Mouse (Mus musculus) hindbrain, embryonic 14.5 days (tissue): ENCODE results near the gene Lsm5. TPM values are rescaled to one million over a fixed set of nuclear protein-coding genes. Genes with fewer than 3 reads are reported as not detected.
A peak's percentile ranks its signal among the peaks of the same experiment; 100 is the strongest.

ENCODE experiments used
- ATAC-seq: fragments of 200-750 bp; cut with Nextera tagmentation; 2 replicates; pipeline ENCODE4 v1.8.0; 2017; ENCODE audit warnings: moderate number of reproducible peaks, mild to moderate bottlenecking, moderate TSS enrichment, moderate library complexity; ENCODE audit not compliant: low FRiP score
- DNase-seq: peaks from one replicate; pipeline ENCODE4 v3.0.0-alpha.2; 2015; ENCODE audit warnings: low spot score
- H3K27ac ChIP-seq: fragments of 300-500 bp; sonication (generic); 2 replicates; pipeline ENCODE4 v1.5.1; 2014; ENCODE audit warnings: mild to moderate bottlenecking, moderate library complexity
- H3K27me3 ChIP-seq: fragments of 300-500 bp; sonication (generic); 2 replicates; pipeline ENCODE4 v1.6.1; 2014; ENCODE audit warnings: mild to moderate bottlenecking, low read length, mixed read lengths; ENCODE audit not compliant: control insufficient read depth, insufficient read depth
- H3K36me3 ChIP-seq: fragments of 300-500 bp; sonication (generic); replicated peaks from 2 replicates; pipeline ENCODE4 v1.6.1; 2014; ENCODE audit not compliant: control insufficient read depth, insufficient read depth
- H3K4me1 ChIP-seq: fragments of 300-500 bp; sonication (generic); replicated peaks from 2 replicates; pipeline ENCODE4 v1.6.1; 2014; ENCODE audit warnings: antibody characterized with exemption, low read length, mixed read lengths; ENCODE audit not compliant: control insufficient read depth, insufficient read depth
- H3K4me2 ChIP-seq: fragments of 300-500 bp; sonication (generic); replicated peaks from 2 replicates; pipeline ENCODE4 v1.6.1; 2014; ENCODE audit warnings: mild to moderate bottlenecking, moderate library complexity
- H3K4me3 ChIP-seq: fragments of 300-500 bp; sonication (generic); replicated peaks from 2 replicates; pipeline ENCODE4 v1.5.1; 2014; ENCODE audit warnings: mild to moderate bottlenecking, low read length
- H3K9ac ChIP-seq: fragments of 300-500 bp; sonication (generic); 2 replicates; pipeline ENCODE4 v1.6.1; 2014
- H3K9me3 ChIP-seq: fragments of 300-500 bp; sonication (generic); 2 replicates; pipeline ENCODE4 v1.6.1; 2016; ENCODE audit warnings: low read length; ENCODE audit not compliant: control insufficient read depth
- WGBS: fragments of 180-500 bp; shearing (Covaris S2); extraction: QIAGEN DNeasy Blood & Tissue Kit; methylation state at CpG from one replicate; pipeline ENCODE4 v1.1.7; 2014; 5-methylcytosine and 5-hydroxymethylcytosine counted together
- polyA plus RNA-seq: library from polyadenylated mRNA; unstranded; fragments of >200 nt; fragmentation: Nextera tagmentation; extraction: Ambion mirVana; gene quantifications from 2 replicates; pipeline ENCODE4 v1.2.1, GENCODE M21; 2014

Lsm5 gene
- 80.4 and 93.8 TPM in 2 replicates for polyA plus RNA-seq

GRCm38 (mm10) chr6:56703931-56704900, at the start of gene Lsm5:
Gene Lsm5, minus strand, starts transcription at chr6:56704710.
- Histone ChIP-seq H3K4me2 (peak within 1 kb of the TSS; percentile 92), H3K9ac (peak within 1 kb of the TSS; percentile 71), H3K36me3 (peaks cover 8% of the 10 kb centered on the region; the same call in 1 of the 2 replicates), H3K4me3 (peak within 1 kb of the TSS; percentile 79), H3K9me3 (no peaks in the 10 kb centered on the region), H3K27ac (0 out of 2 replicates have a peak within 1 kb of the TSS, but pooled peaks have one; percentile 14), H3K4me1 (peaks cover 7% of the 10 kb centered on the region; the same call in 1 of the 2 replicates), H3K27me3 (no peaks in the 10 kb centered on the region)
- ATAC-seq (peak; percentile 94), DNase-seq (peak; percentile 97)
- WGBS: under 1% methylated on average over 46 of the region's 46 CpGs

DNA sequence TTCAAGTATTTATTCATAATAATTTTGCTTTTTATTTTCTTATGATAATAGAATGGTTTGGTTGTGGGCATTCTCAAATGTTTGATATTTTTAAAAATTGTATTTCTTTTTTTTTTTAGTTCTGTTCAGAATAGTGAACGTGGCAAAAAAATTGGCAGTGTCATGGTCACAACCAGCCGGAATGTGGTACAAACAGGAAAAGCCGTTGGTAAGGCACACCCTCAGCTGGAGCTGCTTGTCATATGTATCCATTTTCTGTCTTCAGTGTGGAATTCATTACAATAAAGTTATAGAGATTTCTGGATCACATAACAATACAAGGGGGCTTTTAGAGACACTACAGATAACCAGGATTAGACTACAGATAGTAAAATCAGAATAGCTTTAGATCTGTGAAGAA, 49.2 kb upstream of the Lsm5 start:
- ATAC-seq (no peak), DNase-seq (no peak)
- peaks cover 64% of the 10 kb centered on the region for H3K36me3 ChIP-seq
- no peaks in the 10 kb centered on the region for H3K9me3 ChIP-seq
- no peak overlapping the region for H3K4me2 ChIP-seq
- no peak overlapping the region for H3K4me3 ChIP-seq
- no peaks in the 10 kb centered on the region for H3K27me3 ChIP-seq
- H3K9ac ChIP-seq: no peak overlapping the region
- 90% methylated on average over 3 of the region's 3 CpGs for WGBS
- no peaks in the 10 kb centered on the region for H3K4me1 ChIP-seq
- no peak overlapping the region for H3K27ac ChIP-seq

DNA sequence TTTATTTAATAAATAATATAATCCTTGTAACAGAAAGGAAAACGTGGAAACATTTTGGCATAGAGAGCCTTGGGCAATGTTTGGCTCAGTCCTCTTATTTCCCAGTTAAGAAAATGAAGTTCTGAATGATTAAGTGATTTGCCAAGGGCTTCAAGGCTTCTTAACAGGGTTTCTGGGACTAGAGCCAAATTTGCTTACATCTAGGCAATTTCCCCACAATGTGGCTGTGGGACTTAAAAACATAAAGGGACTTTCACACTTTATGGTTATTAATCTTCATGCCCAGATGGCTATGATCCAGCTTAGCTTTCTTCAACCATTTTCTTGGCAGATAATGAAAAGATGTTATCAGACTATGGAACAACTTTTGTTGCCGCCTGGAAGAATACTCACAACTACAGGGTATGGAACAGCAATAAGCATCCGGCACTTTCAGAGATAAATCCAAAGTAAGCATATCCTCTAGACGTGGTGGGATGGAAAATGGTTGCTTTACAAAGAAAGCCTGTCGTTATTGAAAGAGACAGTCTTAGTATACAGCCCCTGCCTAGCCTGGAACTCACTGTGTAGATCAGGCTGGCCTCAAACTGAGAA, 41.5 kb upstream of the Lsm5 start:
- Histone ChIP-seq H3K4me2 (no peak overlapping the region), H3K27me3 (no peaks in the 10 kb centered on the region), H3K4me3 (no peak overlapping the region), H3K9me3 (no peaks in the 10 kb centered on the region), H3K27ac (no peak overlapping the region), H3K9ac (no peak overlapping the region), H3K36me3 (peaks cover 39% of the 10 kb centered on the region), H3K4me1 (0 out of 2 replicates have a peak, but pooled peaks cover 3% of the 10 kb centered on the region)
- 59% methylated on average over 5 of the region's 5 CpGs for WGBS
- ATAC-seq (peak; percentile 53; the same call in 1 of the 2 replicates), DNase-seq (peak; percentile 68)

- Histone ChIP-seq H3K36me3 (peaks cover 91% of the 10 kb centered on the region), H3K27ac (no peak overlapping the region), H3K9ac (no peak overlapping the region), H3K9me3 (no peaks in the 10 kb centered on the region), H3K27me3 (no peaks in the 10 kb centered on the region), H3K4me3 (no peak overlapping the region), H3K4me2 (no peak overlapping the region), H3K4me1 (no peaks in the 10 kb centered on the region)
- no peak for ATAC-seq
- DNase-seq: no peak
- 68% methylated on average over 2 of the region's 2 CpGs for WGBS
Measured at GRCm38 (mm10) chr6:56732545-56732944, 28.0 kb upstream of the Lsm5 start.

DNA sequence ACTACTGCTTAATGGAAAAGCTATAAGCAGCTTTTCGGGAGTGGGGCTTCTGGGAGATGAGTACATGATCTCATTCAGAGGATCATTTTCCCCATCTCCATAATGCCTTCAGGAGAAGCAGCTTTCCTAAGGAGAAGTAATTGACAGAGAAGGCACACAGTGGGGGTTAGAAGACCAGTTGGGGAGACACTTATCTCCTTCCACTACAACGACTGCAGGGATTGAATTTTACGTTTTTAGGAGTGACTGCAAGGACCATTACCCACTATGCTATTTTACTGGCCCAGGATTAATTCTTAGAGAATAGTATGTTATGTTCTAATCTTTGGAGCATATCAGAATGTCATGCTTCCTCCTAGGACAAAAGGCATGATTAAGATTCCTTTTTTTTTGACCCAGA, 16.4 kb upstream of the Lsm5 start:
- peak; percentile 16; the same call in 1 of the 2 replicates for ATAC-seq
- H3K4me2 ChIP-seq: no peak overlapping the region
- H3K27me3 ChIP-seq: no peaks in the 10 kb centered on the region
- no peak overlapping the region for H3K4me3 ChIP-seq
- 57% methylated on average over 3 of the region's 3 CpGs for WGBS
- H3K9me3 ChIP-seq: no peaks in the 10 kb centered on the region
- H3K36me3 ChIP-seq: peaks cover 26% of the 10 kb centered on the region
- peaks cover 24% of the 10 kb centered on the region for H3K4me1 ChIP-seq
- H3K9ac ChIP-seq: no peak overlapping the region
- no peak for DNase-seq
- no peak overlapping the region for H3K27ac ChIP-seq

DNA sequence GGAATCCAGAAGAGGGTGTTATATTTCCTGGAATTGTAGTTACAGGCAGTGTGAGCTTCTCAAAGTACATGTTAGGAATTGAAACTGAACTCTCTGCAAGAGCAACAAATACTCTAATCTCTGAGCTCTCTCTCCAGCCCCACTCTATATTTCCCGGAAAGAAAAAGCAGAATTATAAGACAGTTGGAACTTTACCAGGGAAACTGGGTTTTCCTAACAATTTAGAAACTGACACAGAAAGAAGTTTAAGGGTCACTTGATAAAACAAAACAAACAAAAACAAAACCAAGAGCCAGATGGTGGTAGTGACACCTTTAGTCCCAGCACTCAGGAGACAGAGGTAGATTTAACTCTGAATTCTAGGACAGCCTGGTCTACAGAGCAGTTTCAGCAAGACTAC, 14.6 kb upstream of the Lsm5 start:
- no peak for DNase-seq
- Histone ChIP-seq H3K4me1 (peaks cover 26% of the 10 kb centered on the region), H3K9ac (no peak overlapping the region), H3K36me3 (peaks cover 12% of the 10 kb centered on the region), H3K27me3 (no peaks in the 10 kb centered on the region), H3K4me2 (no peak overlapping the region), H3K4me3 (no peak overlapping the region), H3K27ac (no peak overlapping the region), H3K9me3 (no peaks in the 10 kb centered on the region)
- no peak for ATAC-seq
- 94% methylated on average over 1 of the region's 1 CpGs for WGBS

DNA sequence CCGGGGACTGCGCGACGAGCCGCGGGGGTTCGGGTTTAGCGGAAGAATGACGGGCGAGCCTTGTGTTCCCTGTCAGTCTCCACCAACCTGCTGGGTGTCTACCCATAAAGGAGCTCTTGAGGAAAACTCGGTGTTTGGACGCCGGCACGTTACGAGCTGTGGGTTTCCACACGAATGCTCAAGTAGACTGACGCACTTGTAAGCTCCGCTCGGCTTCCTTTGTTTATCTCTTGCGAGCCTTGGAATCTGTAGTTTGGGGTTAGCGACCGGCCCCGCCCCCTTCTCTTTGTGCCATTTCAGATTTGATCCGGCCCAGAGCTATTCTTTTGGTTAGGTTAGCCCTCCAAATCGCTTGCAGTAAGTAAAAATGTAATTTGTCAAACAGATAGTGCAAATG, 10.8 kb upstream of the Lsm5 start:
- Histone ChIP-seq H3K9ac (peak overlapping the region; percentile 86), H3K4me1 (peaks cover 20% of the 10 kb centered on the region), H3K27ac (peak overlapping the region; percentile 92), H3K4me3 (peak overlapping the region; percentile 66), H3K36me3 (no peaks in the 10 kb centered on the region), H3K9me3 (no peaks in the 10 kb centered on the region), H3K4me2 (peak overlapping the region; percentile 79), H3K27me3 (no peaks in the 10 kb centered on the region)
- peak; percentile 74 for DNase-seq
- ATAC-seq: peak; percentile 64
- WGBS: 0% methylated on average over 25 of the region's 25 CpGs

GRCm38 (mm10) chr6:56714574-56715269, 10.2 kb upstream of the Lsm5 start, which contains the start of gene Avl9:
Gene Avl9, plus strand, starts transcription at chr6:56714899.
- Histone ChIP-seq H3K27me3 (no peaks in the 10 kb centered on the region), H3K36me3 (no peaks in the 10 kb centered on the region), H3K4me2 (peak within 1 kb of the TSS; percentile 79), H3K9me3 (no peaks in the 10 kb centered on the region), H3K4me1 (peaks cover 20% of the 10 kb centered on the region), H3K27ac (peak within 1 kb of the TSS; percentile 92), H3K9ac (peak within 1 kb of the TSS; percentile 86), H3K4me3 (peak within 1 kb of the TSS; percentile 66)
- under 1% methylated on average over 64 of the region's 64 CpGs for WGBS
- peak; percentile 93 for DNase-seq
- peak; percentile 97 for ATAC-seq

DNA sequence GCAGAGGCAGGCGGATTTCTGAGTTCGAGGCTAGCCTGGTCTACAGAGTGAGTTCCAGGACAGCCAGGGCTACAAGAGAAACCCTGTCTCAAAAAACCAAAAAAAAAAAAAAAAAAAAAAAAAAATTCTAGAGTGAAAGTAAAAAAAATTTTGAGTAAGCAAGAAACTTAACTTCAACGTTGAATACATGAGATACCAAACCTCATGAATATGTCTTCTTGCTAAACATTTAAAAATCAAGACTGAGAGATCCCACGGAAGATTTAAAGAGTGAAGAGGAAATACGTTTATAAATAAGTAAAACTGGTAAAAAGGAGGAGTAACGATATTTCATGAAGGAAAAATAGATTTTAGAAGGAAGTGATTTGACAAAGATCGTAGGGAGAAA, 9.7 kb upstream of the Lsm5 start:
- peak overlapping the region; percentile 92 for H3K27ac ChIP-seq

More for the DNA sequence above, 9.7 kb upstream of the Lsm5 start:
- ATAC-seq (no peak), DNase-seq (no peak)
- no peaks in the 10 kb centered on the region for H3K27me3 ChIP-seq
- H3K9ac ChIP-seq: no peak overlapping the region
- peak overlapping the region; percentile 66 for H3K4me3 ChIP-seq
- H3K4me1 ChIP-seq: peaks cover 20% of the 10 kb centered on the region
- H3K9me3 ChIP-seq: no peaks in the 10 kb centered on the region
- H3K4me2 ChIP-seq: peak overlapping the region; percentile 79
- no peaks in the 10 kb centered on the region for H3K36me3 ChIP-seq
- WGBS: 49% methylated on average over 7 of the region's 7 CpGs
